Mouse (Mus musculus) G1E (cell line): ENCODE measurements around the gene S100a3. TPM values are rescaled to one million over a fixed set of nuclear protein-coding genes. Genes with fewer than 3 reads are reported as not detected.

Experiments
- ATAC-seq: 2 replicates; pipeline ENCODE4 v1.8.0; 2016; ENCODE audit warnings: mild to moderate bottlenecking; ENCODE audit not compliant: insufficient number of reproducible peaks, poor library complexity, low FRiP score, severe bottlenecking; ENCODE audit errors: extremely low read depth
- DNase-seq: peaks from one replicate; pipeline ENCODE4 v3.0.0; 2012; ENCODE audit warnings: low spot score
- H3K27me3 ChIP-seq: 2 replicates; pipeline ENCODE4 v1.6.1; 2012; ENCODE audit warnings: mild to moderate bottlenecking, low read length, inconsistent platforms; ENCODE audit not compliant: insufficient read depth
- H3K36me3 ChIP-seq: replicated peaks from 2 replicates; pipeline ENCODE3; 2012; ENCODE audit warnings: mild to moderate bottlenecking, inconsistent platforms
- H3K4me1 ChIP-seq: 2 replicates; pipeline ENCODE4 v1.6.1; 2012; ENCODE audit warnings: low read depth, low read length, inconsistent platforms, mixed read lengths; ENCODE audit not compliant: insufficient read depth
- H3K4me3 ChIP-seq: 2 replicates; pipeline ENCODE4 v1.5.1; 2012; ENCODE audit warnings: low read depth, mild to moderate bottlenecking, inconsistent platforms, low read length, moderate library complexity, mixed read lengths
- H3K9me3 ChIP-seq: replicated peaks from 2 replicates; pipeline ENCODE4 v1.6.1; 2012; ENCODE audit warnings: inconsistent platforms
- CTCF ChIP-seq: IDR thresholded peaks from 2 replicates; pipeline ENCODE4 v1.5.1; 2012; ENCODE audit warnings: low read depth, low read length, inconsistent platforms, mixed read lengths
- GATA1 ChIP-seq: IDR thresholded peaks from 2 replicates; pipeline ENCODE4 v1.6.1; 2012; ENCODE audit warnings: borderline replicate concordance, low read length, inconsistent platforms, mixed read lengths
- GATA2 ChIP-seq: IDR thresholded peaks from 2 replicates; pipeline ENCODE4 v1.6.1; 2012; ENCODE audit warnings: low read depth, low read length, inconsistent platforms, borderline replicate concordance
- POLR2AphosphoS5 ChIP-seq: IDR thresholded peaks from 2 replicates; pipeline ENCODE4 v1.6.1; 2012; ENCODE audit warnings: low read depth, low read length, inconsistent platforms; ENCODE audit not compliant: insufficient replicate concordance
- TAL1 ChIP-seq: conservative IDR thresholded peaks from 2 replicates; pipeline ENCODE4 v1.6.1; 2012; ENCODE audit warnings: low read depth, low read length, inconsistent platforms, mixed read lengths
- polyA plus RNA-seq: library from polyadenylated mRNA; stranded (reverse); fragments of >175 nt; gene quantifications from 2 replicates; pipeline ENCODE4 v1.2.3, GENCODE M21; 2012
- total RNA-seq, 2 experiments: library from RNA; stranded (forward) in 1 of 2; stranded (reverse) in 1 of 2; fragments of 200-1000 nt in 1 of 2; fragments of >200 nt in 1 of 2; fragmentation: Nextera tagmentation in 1 of 2; gene quantifications; 2 replicates each; pipeline ENCODE4 v1.2.3; 2014 to 2017

S100a3 gene
- total and polyA plus RNA-seq, 3 experiments, result 0.22 TPM; not detected in 2

DNA sequence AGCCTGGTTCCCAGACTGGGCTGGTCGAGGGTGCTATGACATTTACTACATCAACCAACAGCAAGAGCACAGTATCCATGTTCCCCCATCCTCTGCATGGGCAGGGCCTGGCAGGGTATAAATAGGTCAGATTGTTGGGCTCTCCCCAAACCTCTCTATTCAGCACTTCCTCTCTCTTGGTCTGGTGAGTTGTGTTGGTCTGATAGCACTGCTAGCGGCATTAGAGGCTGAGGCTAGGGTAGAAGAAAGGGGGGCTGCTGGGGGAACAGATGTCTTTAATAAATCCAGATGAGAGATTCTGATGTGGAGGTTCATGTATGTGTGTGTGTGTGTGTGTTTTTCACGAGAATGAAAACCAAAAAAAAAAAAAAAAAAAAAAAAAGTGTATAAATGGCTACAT, 43.2 kb downstream of the S100a3 start, which contains the start of gene S100a4:
TSS of gene S100a4 (plus strand) at position 149 of the 400 bp plus-strand sequence.
- DNase-seq (no peak), ATAC-seq (no peak)
- Histone ChIP-seq H3K4me1 (no peaks in the 10 kb centered on the region), H3K9me3 (no peaks in the 10 kb centered on the region), H3K36me3 (no peaks in the 10 kb centered on the region), H3K4me3 (no peak within 1 kb of the TSS), H3K27me3 (peaks cover 8% of the 10 kb centered on the region)
- no peak for TF ChIP-seq TAL1
- no peak for TF ChIP-seq GATA2
- no peak for TF ChIP-seq POLR2AphosphoS5
- no peak for TF ChIP-seq GATA1
- TF ChIP-seq CTCF, result no peak

DNA sequence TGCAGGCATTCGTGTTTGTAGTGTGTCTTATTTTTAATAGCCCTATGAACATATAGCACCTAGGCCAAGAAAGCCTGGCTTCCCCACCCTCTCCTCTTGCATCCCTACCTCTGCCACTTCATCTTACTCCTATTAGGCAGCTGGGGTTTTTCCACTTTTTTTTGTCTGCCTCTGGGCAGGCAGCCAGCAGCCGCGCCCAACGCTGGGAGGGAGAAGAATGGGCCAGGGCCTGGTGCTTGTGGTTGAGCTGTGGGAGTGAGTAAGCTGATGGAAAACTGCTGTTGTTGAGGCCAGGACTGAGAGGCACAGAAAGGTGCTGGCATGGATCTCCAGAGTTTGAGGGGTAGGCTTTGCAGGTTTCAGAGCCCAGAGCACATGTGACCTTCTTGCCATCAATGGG, 44.0 kb downstream of the S100a3 start:
- DNase-seq (no peak), ATAC-seq (no peak)
- no peaks in the 10 kb centered on the region for H3K36me3 ChIP-seq
- no peaks in the 10 kb centered on the region for H3K9me3 ChIP-seq
- no peak overlapping the region for H3K4me3 ChIP-seq
- no peaks in the 10 kb centered on the region for H3K4me1 ChIP-seq
- peaks cover 9% of the 10 kb centered on the region for H3K27me3 ChIP-seq
- no peak for TF ChIP-seq GATA2

DNA sequence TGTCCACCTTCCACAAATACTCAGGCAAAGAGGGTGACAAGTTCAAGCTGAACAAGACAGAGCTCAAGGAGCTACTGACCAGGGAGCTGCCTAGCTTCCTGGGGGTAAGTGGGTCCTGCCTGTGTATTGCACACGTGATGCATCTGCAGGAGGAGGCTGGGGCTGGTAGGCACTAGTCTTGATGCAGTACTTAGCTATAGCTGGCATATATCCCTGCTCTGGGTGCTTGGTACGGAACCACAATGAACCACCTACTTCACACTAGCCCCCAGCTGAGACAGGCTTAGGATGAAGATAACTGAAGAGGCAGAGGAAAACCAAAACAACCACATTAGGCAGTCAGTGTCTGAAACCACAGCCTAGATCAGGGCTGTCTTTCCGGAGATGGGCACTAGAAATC, 44.7 kb downstream of the S100a3 start:
- no peaks in the 10 kb centered on the region for H3K9me3 ChIP-seq
- no peak for TF ChIP-seq GATA1
- no peak for TF ChIP-seq POLR2AphosphoS5
- no peak for TF ChIP-seq TAL1
- ATAC-seq (no peak), DNase-seq (no peak)
- no peak overlapping the region for H3K4me3 ChIP-seq
- peaks cover 9% of the 10 kb centered on the region for H3K27me3 ChIP-seq
- H3K36me3 ChIP-seq, result no peaks in the 10 kb centered on the region
- no peaks in the 10 kb centered on the region for H3K4me1 ChIP-seq

DNA sequence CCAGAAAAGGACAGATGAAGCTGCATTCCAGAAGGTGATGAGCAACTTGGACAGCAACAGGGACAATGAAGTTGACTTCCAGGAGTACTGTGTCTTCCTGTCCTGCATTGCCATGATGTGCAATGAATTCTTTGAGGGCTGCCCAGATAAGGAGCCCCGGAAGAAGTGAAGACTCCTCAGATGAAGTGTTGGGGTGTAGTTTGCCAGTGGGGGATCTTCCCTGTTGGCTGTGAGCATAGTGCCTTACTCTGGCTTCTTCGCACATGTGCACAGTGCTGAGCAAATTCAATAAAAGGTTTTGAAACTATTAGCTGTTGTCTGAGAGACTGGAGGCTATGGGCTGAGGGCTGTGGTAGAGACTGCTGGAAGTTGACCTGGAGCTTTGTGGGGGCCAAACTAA, 45.4 kb downstream of the S100a3 start:
- Histone ChIP-seq H3K36me3 (no peaks in the 10 kb centered on the region), H3K9me3 (no peaks in the 10 kb centered on the region), H3K4me1 (no peaks in the 10 kb centered on the region), H3K27me3 (peaks cover 9% of the 10 kb centered on the region), H3K4me3 (no peak overlapping the region)
- no peak for DNase-seq
- no peak for TF ChIP-seq GATA1
- no peak for ATAC-seq

DNA sequence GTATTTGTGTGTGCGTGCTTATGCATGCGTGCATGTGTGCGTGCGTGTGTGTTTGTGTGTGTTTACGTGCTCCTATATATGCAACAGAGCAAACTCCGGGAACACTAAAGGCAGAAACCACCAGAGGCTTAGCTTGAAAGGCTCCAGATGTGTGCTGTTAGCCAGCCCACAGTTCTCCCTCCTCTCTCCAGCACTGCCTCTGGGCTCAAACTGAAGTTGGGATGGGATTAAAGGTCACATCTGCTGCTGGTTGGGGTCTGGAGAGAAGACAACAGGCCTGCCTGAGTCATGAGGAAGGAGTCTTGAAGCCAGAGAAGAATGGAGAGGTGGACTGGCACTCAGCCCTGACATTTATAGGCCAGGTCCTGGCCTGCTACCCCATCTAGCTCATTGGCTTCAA, 45.8 kb downstream of the S100a3 start:
- Histone ChIP-seq H3K27me3 (peaks cover 9% of the 10 kb centered on the region), H3K4me3 (no peak overlapping the region), H3K36me3 (no peaks in the 10 kb centered on the region), H3K9me3 (no peaks in the 10 kb centered on the region), H3K4me1 (no peaks in the 10 kb centered on the region)
- DNase-seq (no peak), ATAC-seq (no peak)
- TF ChIP-seq GATA2, result no peak
- TF ChIP-seq CTCF, result no peak
- no peak for TF ChIP-seq TAL1
- no peak for TF ChIP-seq GATA1
- no peak for TF ChIP-seq POLR2AphosphoS5

DNA sequence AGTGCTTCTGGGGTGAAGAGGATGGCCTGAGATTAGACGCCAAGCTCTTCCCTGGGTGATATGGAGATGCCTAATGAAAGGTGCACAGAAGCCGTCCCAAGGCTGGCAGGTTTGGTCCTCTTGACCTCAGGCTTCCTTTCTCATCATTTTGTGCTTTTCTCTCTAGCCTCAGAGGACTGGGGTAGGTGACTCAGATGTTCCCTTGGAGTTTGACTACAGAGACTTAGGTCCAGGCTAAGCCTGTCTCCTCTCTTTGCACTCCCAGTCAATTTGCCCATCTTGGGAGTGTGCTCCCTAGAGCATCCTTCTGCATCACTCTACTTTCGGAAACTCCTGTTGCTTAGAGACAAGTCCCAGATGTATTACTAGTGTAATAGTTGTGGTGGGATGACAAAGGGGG, 47.0 kb downstream of the S100a3 start:
- Histone ChIP-seq H3K27me3 (peaks cover 6% of the 10 kb centered on the region), H3K36me3 (no peaks in the 10 kb centered on the region), H3K4me1 (no peaks in the 10 kb centered on the region), H3K4me3 (no peak overlapping the region), H3K9me3 (no peaks in the 10 kb centered on the region)
- no peak for TF ChIP-seq GATA2
- TF ChIP-seq POLR2AphosphoS5, result no peak
- TF ChIP-seq TAL1, result no peak
- TF ChIP-seq CTCF, result no peak
- TF ChIP-seq GATA1, result no peak
- DNase-seq (no peak), ATAC-seq (no peak)

DNA sequence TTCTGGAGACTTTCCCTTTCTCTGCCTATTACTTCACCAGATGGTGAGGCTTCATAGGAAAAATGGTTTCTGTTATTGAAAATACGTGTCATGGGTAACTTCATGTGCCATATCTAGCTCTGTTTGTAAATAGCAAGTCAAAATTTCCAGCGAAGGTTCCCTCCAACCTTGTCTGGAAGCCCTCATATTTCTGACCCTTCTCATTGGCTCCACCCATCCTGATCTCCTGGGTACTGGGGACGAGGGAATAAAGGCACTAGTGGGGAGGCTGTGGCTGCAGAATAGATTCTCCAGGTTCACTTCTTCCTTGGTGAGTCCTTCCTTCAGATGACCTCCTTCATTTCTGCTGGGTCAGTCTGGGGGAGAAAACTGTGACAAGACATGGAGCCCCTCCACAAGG, 47.8 kb downstream of the S100a3 start, which contains the start of gene S100a5:
TSS of gene S100a5 (plus strand) at position 301 of the 400 bp plus-strand sequence.
- Histone ChIP-seq H3K27me3 (peaks cover 10% of the 10 kb centered on the region), H3K4me3 (no peak within 1 kb of the TSS), H3K4me1 (no peaks in the 10 kb centered on the region), H3K9me3 (no peaks in the 10 kb centered on the region), H3K36me3 (no peaks in the 10 kb centered on the region)
- ATAC-seq (no peak), DNase-seq (no peak)
- TF ChIP-seq GATA1, result no peak
- no peak for TF ChIP-seq GATA2
- no peak for TF ChIP-seq POLR2AphosphoS5
- no peak for TF ChIP-seq TAL1
- TF ChIP-seq CTCF, result no peak
